Mouse (Mus musculus): ENCODE data around the gene Gal3st4. TPM values are rescaled to one million over a fixed set of nuclear protein-coding genes. Genes with fewer than 3 reads are reported as not detected.
"Not testable (repeated sequence)": the region's sequence is repeated elsewhere in the genome, so short reads cannot be mapped to it uniquely, and the experiment has no call there.

Gal3st4 gene
- polyA plus RNA-seq, 1 experiment: not detected

DNA sequence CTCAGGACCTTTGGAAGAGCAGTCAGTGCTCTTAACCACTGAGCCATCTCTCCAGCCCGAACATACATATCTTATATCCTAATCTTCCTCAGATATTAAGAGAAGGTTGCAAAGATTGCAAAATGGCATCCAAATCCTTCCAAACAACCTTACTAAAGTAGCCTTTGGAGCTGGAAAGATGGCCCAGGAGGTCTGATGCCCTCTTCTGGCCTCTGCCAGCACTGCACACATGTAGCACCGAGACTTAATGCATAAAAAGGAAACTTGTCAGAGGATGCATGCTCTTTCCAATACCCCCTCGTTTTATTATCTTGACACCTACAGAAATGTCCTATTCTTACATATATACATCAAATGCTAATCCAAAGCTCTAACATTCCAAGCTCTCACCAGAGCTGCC lies 44.6 kb downstream of the Gal3st4 start:
- Histone ChIP-seq H3K27ac (ENCODE audit: insufficient read depth, low read depth, low read length) (no peak overlapping the region), H3K4me1 (ENCODE audit: control insufficient read depth, insufficient read depth, low read length) (no peaks in the 10 kb centered on the region), H3K4me3 (ENCODE audit: insufficient read depth, low read depth, low read length) (no peak overlapping the region)
- TF ChIP-seq CTCF (IDR thresholded peaks at IDR 0.05; ENCODE audit: insufficient read depth, low read depth, low read length): no peak
- TF ChIP-seq POLR2A (IDR thresholded peaks at IDR 0.05; ENCODE audit: insufficient read depth, low read depth, low read length): no peak
- WGBS: 54% methylated on average over 3 of the region's 3 CpGs

DNA sequence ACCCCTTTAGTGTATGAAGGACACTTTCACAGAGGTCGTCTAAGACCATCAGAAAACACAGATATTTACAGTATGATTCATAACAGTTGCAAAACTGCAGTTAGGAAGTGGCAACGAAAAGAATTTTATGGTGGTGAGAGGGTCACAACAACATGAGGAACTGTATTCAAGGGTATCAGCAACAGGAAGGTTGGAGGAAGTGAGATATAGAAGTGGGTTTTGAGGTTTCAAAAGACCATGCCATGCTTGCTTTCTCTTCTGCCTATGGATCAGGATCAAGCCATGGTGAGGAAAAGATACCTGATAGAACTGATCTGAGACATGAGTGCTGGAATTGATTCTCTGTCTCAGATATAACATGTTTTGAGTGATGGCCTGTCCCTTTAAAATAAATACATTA lies 45.3 kb downstream of the Gal3st4 start:
- WGBS: 73% methylated on average over 2 of the region's 2 CpGs
- H3K4me3 ChIP-seq (ENCODE audit: insufficient read depth, low read depth, low read length): no peak overlapping the region
- H3K4me1 ChIP-seq (ENCODE audit: control insufficient read depth, insufficient read depth, low read length): no peaks in the 10 kb centered on the region
- no peak overlapping the region for H3K27ac ChIP-seq (ENCODE audit: insufficient read depth, low read depth, low read length)
- TF ChIP-seq CTCF (IDR thresholded peaks at IDR 0.05; ENCODE audit: insufficient read depth, low read depth, low read length) (no peak), POLR2A (IDR thresholded peaks at IDR 0.05; ENCODE audit: insufficient read depth, low read depth, low read length) (no peak)

DNA sequence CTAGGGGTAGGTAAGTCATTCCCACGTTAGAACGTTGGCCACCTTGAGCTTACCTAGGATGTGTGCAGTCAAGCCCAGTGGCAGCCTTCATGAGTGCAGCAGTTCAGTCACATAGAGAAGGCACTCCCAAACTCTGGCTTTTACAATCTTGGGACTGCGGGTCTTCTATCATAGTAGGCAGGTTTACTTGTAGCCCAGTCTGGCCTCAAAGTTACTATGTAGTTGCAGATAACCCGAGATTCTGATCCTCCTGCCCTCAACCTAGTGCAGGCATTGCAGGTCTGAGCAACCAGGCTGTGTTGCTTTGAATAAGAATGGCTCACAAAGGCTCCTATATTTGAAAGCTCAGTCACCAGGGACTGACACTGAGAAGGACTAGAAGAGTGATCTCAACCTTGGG lies 46.1 kb downstream of the Gal3st4 start:
- no peak overlapping the region for H3K27ac ChIP-seq (ENCODE audit: insufficient read depth, low read depth, low read length)
- no peaks in the 10 kb centered on the region for H3K4me1 ChIP-seq (ENCODE audit: control insufficient read depth, insufficient read depth, low read length)
- TF ChIP-seq POLR2A (IDR thresholded peaks at IDR 0.05; ENCODE audit: insufficient read depth, low read depth, low read length) (no peak), CTCF (IDR thresholded peaks at IDR 0.05; ENCODE audit: insufficient read depth, low read depth, low read length) (no peak)
- H3K4me3 ChIP-seq (ENCODE audit: insufficient read depth, low read depth, low read length): no peak overlapping the region
- 76% methylated on average over 4 of the region's 4 CpGs for WGBS

DNA sequence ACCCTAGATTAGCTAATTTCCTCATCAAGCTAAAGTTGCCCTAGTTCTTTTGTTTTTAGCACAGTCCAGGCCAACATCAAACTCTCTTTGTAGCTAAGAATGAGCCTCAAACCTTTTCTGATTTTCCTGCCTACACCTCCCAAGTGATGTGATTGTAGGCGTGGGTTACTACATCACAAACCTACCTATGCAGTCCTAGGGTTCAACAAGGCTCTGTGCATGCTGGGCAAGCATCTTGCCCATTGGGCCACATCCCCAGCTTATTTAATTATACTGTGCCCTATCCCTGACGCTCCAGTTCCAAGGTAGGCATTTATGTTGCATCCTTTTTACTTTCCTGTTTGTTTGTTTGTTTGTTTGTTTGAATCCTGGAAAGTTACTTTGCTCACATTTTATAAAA lies 46.9 kb downstream of the Gal3st4 start, which contains the start of gene Nxpe5:
Nxpe5 (plus strand) TSS at position 199 of the 400 bp plus-strand sequence.
- Histone ChIP-seq H3K4me3 (ENCODE audit: insufficient read depth, low read depth, low read length) (no peak within 1 kb of the TSS), H3K4me1 (ENCODE audit: control insufficient read depth, insufficient read depth, low read length) (no peaks in the 10 kb centered on the region), H3K27ac (ENCODE audit: insufficient read depth, low read depth, low read length) (no peak within 1 kb of the TSS)
- 61% methylated on average over 2 of the region's 2 CpGs for WGBS
- TF ChIP-seq CTCF (IDR thresholded peaks at IDR 0.05; ENCODE audit: insufficient read depth, low read depth, low read length): no peak
- TF ChIP-seq POLR2A (IDR thresholded peaks at IDR 0.05; ENCODE audit: insufficient read depth, low read depth, low read length): no peak

DNA sequence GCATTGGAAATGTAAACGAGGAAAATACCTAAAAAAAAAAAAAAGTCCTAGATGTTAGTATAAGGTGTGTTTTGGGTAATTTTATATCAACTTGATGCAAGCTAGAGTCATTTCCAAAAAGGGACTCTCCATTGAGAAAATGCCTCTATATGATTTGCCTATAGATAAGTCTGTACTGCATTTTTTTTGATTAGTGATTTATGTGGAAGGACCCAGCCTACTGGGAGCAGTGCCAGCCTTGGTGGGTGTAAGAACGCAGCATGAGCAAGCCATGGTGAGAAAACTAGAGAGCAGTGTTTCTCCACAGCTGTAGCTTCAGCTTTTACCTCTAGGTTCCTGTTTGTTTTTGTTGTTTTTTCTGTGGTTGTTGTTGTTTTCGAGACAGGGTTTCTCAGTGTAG lies 49.4 kb downstream of the Gal3st4 start:
- 35% methylated on average over 3 of the region's 3 CpGs for WGBS
- H3K27ac ChIP-seq (ENCODE audit: insufficient read depth, low read depth, low read length): no peak overlapping the region
- no peak overlapping the region for H3K4me3 ChIP-seq (ENCODE audit: insufficient read depth, low read depth, low read length)
- H3K4me1 ChIP-seq (ENCODE audit: control insufficient read depth, insufficient read depth, low read length): no peaks in the 10 kb centered on the region
- TF ChIP-seq POLR2A (IDR thresholded peaks at IDR 0.05; ENCODE audit: insufficient read depth, low read depth, low read length) (no peak), CTCF (IDR thresholded peaks at IDR 0.05; ENCODE audit: insufficient read depth, low read depth, low read length) (no peak)

DNA sequence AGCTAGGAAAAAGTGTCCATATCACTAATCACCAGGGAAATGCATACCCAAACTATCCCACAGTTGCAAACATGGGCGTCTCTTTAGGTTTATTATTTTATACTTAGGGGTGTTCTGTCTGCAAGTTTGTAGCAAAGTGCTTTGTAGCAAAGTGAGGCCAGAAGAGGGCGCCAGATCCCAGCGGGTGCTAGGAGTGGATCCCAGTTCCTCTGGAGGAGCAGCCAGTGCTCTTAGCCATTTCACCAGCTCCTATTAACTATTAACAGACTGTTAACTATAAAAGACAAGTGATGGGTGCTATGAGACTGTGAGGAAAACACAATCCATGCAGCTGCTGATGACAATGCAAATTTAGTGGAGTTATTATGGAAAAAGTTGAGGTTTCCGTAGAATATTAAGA lies 50.5 kb downstream of the Gal3st4 start:
- WGBS: 22% methylated on average over 4 of the region's 4 CpGs
- no peak overlapping the region for H3K27ac ChIP-seq (ENCODE audit: insufficient read depth, low read depth, low read length)
- no peaks in the 10 kb centered on the region for H3K4me1 ChIP-seq (ENCODE audit: control insufficient read depth, insufficient read depth, low read length)
- H3K4me3 ChIP-seq (ENCODE audit: insufficient read depth, low read depth, low read length): no peak overlapping the region
- TF ChIP-seq CTCF (IDR thresholded peaks at IDR 0.05; ENCODE audit: insufficient read depth, low read depth, low read length) (0 out of 2 replicates have a peak, but pooled peaks have one; percentile 31), POLR2A (IDR thresholded peaks at IDR 0.05; ENCODE audit: insufficient read depth, low read depth, low read length) (no peak)

DNA sequence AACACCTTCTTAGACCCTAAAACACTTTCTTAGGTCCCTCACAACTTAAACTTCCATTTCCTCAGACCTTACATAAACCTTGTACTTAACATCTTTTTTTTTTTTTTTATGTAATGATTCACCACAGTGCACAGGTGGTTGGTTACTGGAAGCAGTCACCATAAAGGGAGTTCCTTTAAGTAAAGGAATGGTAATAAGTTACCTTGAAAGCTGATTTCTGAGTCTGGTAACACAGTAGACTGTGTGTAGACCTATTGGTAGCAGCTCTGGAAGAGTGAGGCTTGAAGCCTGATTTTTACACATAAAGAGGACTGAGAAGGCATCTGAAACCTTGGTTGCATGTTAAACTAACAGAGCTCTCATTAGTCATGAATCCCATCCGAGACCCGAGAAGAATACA lies 52.8 kb downstream of the Gal3st4 start:
- Histone ChIP-seq H3K4me3 (ENCODE audit: insufficient read depth, low read depth, low read length) (no peak overlapping the region), H3K4me1 (ENCODE audit: control insufficient read depth, insufficient read depth, low read length) (no peaks in the 10 kb centered on the region), H3K27ac (ENCODE audit: insufficient read depth, low read depth, low read length) (no peak overlapping the region)
- TF ChIP-seq POLR2A (IDR thresholded peaks at IDR 0.05; ENCODE audit: insufficient read depth, low read depth, low read length): no peak
- TF ChIP-seq CTCF (IDR thresholded peaks at IDR 0.05; ENCODE audit: insufficient read depth, low read depth, low read length): no peak
- WGBS: 45% methylated on average over 2 of the region's 2 CpGs

DNA sequence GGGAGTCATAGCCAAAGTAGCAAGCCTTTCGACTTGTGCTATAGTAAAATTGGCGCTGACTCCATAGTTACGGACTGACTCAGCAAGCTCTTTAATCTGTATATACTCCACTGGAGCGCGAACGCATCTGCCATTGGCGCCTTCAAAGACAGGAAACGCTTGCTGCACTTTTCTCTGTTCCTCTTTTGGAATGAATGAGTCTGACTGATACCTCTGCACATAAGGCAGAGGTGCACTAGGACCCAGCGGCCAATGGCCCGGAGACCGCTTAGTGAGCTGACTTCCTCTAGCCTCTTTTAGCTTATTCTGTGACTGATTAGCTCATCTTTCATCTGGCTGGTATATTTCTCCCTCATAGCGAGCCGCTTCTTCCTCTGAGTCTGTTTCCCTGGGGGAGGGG lies 56.0 kb downstream of the Gal3st4 start:
- H3K4me1 ChIP-seq (ENCODE audit: control insufficient read depth, insufficient read depth, low read length); H3K4me3 ChIP-seq (ENCODE audit: insufficient read depth, low read depth, low read length): not testable (repeated sequence)
- 91% methylated on average over 13 of the region's 13 CpGs for WGBS

More for the DNA sequence above, 56.0 kb downstream of the Gal3st4 start:
- H3K27ac ChIP-seq (ENCODE audit: insufficient read depth, low read depth, low read length): not testable (repeated sequence)

Other genes starting within 250 kb of the Gal3st4 start
- not detected in 2 replicates for gene Smok3c, start 219.6 kb downstream of the Gal3st4 start, polyA plus RNA-seq (2012; ENCODE audit: insufficient read depth, insufficient read length, low replicate concordance, missing spikeins)
- not detected in 2 replicates for gene Zkscan1, start 187.8 kb downstream of the Gal3st4 start, polyA plus RNA-seq (2012; ENCODE audit: insufficient read depth, insufficient read length, low replicate concordance, missing spikeins)
- not detected in 2 replicates for gene Zscan21, start 155.9 kb downstream of the Gal3st4 start, polyA plus RNA-seq (2012; ENCODE audit: insufficient read depth, insufficient read length, low replicate concordance, missing spikeins)
- not detected in 2 replicates for gene Zfp113, start 117.1 kb downstream of the Gal3st4 start, polyA plus RNA-seq (2012; ENCODE audit: insufficient read depth, insufficient read length, low replicate concordance, missing spikeins)
- not detected in 2 replicates for gene Cops6, start 111.8 kb downstream of the Gal3st4 start, polyA plus RNA-seq (2012; ENCODE audit: insufficient read depth, insufficient read length, low replicate concordance, missing spikeins)
- gene Ap4m1, start 100.8 kb downstream of the Gal3st4 start, polyA plus RNA-seq (2012; ENCODE audit: insufficient read depth, insufficient read length, low replicate concordance, missing spikeins): not detected in 2 replicates
- not detected in 2 replicates for gene Mcm7, start 100.4 kb downstream of the Gal3st4 start, polyA plus RNA-seq (2012; ENCODE audit: insufficient read depth, insufficient read length, low replicate concordance, missing spikeins)
- not detected in 2 replicates for gene Taf6, start 85.4 kb downstream of the Gal3st4 start, polyA plus RNA-seq (2012; ENCODE audit: insufficient read depth, insufficient read length, low replicate concordance, missing spikeins)
- 309 TPM in 1 of 2 replicates, not detected in the other for gene Cnpy4, start 85.4 kb downstream of the Gal3st4 start, polyA plus RNA-seq (2012; ENCODE audit: insufficient read depth, insufficient read length, low replicate concordance, missing spikeins)
- not detected in 2 replicates for gene Mblac1, start 78.5 kb downstream of the Gal3st4 start, polyA plus RNA-seq (2012; ENCODE audit: insufficient read depth, insufficient read length, low replicate concordance, missing spikeins)
- not detected in 2 replicates for gene Nxpe5, start 46.9 kb downstream of the Gal3st4 start, polyA plus RNA-seq (2012; ENCODE audit: insufficient read depth, insufficient read length, low replicate concordance, missing spikeins)
- not detected in 2 replicates for gene Lamtor4, start 17.4 kb downstream of the Gal3st4 start, polyA plus RNA-seq (2012; ENCODE audit: insufficient read depth, insufficient read length, low replicate concordance, missing spikeins)
- gene BC037034, start 8.8 kb downstream of the Gal3st4 start, polyA plus RNA-seq (2012; ENCODE audit: insufficient read depth, insufficient read length, low replicate concordance, missing spikeins): 185 TPM in 1 of 2 replicates, not detected in the other
- not detected in 2 replicates for gene Gm43720, start 7.1 kb upstream of the Gal3st4 start, polyA plus RNA-seq (2012; ENCODE audit: insufficient read depth, insufficient read length, low replicate concordance, missing spikeins)
- gene Gpc2, start 7.2 kb upstream of the Gal3st4 start, polyA plus RNA-seq (2012; ENCODE audit: insufficient read depth, insufficient read length, low replicate concordance, missing spikeins): not detected in 2 replicates
- gene Stag3, start 7.4 kb upstream of the Gal3st4 start, polyA plus RNA-seq (2012; ENCODE audit: insufficient read depth, insufficient read length, low replicate concordance, missing spikeins): not detected in 2 replicates
- gene Pvrig, start 69.1 kb upstream of the Gal3st4 start, polyA plus RNA-seq (2012; ENCODE audit: insufficient read depth, insufficient read length, low replicate concordance, missing spikeins): not detected in 2 replicates
- not detected in 2 replicates for gene Zfp157, start 168.6 kb upstream of the Gal3st4 start, polyA plus RNA-seq (2012; ENCODE audit: insufficient read depth, insufficient read length, low replicate concordance, missing spikeins)